Mouse (Mus musculus) CD4-positive, CD25-positive, alpha-beta regulatory T cell (primary cell): ENCODE measurements around the gene Prkar2a. TPM values are rescaled to one million over a fixed set of nuclear protein-coding genes. Genes with fewer than 3 reads are reported as not detected.

Source experiments
- polyA plus RNA-seq: library from polyadenylated mRNA; unstranded; fragments of 100-300 nt; shearing (Covaris generic); gene quantifications from one replicate; pipeline ENCODE4 v1.2.1, GENCODE M21; 2017

Prkar2a gene
- 11.2 TPM for polyA plus RNA-seq

DNA sequence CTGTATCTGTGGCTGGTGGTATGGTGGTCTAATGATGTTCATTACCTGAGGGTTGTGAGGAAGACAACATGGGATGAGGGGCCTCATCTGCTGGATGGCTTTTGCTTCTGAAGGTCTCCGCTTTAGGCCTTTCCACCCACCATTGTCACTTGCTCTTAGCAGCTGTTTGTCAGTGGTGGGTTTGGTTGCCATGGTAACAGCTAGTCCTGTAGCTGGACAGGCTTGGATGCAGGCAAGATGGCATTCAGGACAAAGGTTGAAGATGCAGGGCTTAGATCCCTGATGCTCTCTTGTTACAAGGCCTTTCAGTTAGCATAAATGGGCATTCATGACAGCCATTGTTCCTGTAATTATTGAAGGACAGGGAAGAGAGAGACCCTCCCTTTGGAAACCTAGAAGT, at the start of gene Prkar2a:
Prkar2a (plus strand) TSS at position 209 of the 400 bp plus-strand sequence.

DNA sequence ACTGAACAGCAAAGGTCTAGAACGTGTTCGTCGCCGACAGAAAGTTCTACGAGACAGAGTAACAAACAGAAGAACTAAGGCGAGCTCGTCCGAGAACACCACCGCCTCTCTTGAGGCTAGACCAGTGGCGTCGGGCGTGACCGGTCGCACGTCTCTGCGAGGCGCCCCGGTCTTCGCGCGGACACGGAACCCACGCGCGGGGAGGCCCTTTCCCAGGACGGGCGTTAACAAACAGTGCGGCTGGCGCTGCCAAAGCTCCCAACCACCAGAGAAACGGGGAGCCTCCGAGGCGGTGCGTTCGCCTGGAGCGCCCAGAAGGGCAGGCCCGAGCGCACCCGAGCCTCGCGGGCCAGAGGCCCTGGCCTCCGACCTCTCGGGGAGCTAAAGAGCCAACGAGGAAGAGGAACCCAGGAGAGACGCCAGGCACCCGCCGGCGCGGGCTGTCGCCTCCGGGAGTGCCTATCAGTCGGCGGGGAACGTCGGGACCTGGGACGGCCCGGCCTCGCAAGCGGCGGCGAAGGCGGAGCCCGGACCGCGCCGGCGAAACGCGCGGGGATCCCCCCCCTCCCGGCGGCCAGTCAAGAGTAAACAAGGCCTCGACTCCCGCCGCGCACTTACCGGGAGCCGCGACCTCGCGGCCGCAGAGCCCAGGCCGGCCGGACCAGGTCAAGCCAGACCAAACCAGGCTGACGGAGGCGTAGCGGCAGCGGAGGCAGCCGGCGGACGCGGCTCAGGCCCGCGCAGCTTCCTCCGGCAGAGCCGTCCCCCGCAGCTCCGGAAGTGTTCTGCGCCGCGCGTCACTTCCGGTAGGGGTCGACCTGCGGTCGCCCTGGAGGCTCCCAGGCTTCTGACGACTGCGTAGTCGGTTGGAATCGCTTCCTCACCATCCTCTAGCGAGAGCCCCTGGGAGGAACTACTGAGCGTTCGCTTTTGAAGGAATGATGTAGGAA, 40.2 kb upstream of the Prkar2a start, which contains the start of gene Arih2:
Arih2 (minus strand) TSS at position 776 of the 950 bp plus-strand sequence.

GRCm38 (mm10) chr9:108661677-108662612, 27.2 kb upstream of the Prkar2a start, which contains the start of gene Slc25a20:
TSS of gene Slc25a20 (plus strand) at chr9:108662088.

DNA sequence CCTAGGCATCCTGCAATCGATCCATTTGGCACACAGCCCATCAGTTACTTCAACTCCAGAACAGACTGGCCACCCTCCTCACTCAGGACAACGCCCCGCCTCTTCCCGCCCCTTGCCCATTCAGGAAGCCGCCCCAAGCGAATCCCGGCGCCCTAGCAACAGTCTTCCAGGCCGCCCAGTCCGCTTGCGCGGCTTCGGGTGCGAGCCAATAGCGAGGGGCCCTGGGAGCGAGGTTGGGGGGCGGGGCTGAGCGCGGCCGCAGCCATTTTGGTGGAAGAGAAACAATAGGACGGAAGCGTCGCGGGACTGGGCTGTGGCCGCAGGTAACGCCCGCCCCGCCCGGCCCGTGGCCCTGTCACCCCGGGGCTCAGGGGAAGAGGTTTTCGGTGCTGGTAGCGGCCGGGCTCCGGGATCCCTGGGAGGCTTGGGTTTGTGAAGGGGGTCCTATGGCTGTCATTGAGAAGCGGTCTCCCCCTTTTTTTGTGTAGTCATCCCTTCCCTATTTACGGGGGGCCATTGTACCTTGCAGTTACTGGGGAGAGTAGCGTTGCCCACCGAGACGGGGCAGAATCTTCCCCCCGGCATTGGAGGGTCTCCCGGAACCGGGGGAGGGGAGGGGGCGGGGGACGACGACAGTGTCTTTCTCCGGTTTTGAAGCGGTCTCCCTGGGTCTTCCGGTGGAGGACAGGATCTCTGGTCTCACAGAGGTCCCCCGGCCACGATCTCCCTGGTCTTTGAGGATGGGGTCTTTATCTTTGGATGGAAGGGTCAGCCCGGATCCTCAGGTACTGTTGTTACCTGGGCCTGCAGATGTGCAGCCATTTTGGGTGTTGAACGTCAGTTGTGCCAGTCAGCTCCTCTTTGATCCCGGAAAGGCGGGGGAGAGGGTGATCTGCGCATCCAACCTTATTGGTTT, 94.7 kb downstream of the Prkar2a start, which contains the start of gene Ip6k2:
Ip6k2 (plus strand) TSS at position 249 of the 916 bp plus-strand sequence.

Other genes with a start within 250 kb of the Prkar2a start
- 45.2 TPM for gene Ccdc71, start 228.8 kb upstream of the Prkar2a start, polyA plus RNA-seq
- 10.2 TPM for gene Klhdc8b, start 227.7 kb upstream of the Prkar2a start, polyA plus RNA-seq
- 0.48 TPM for gene Lamb2, start 209.6 kb upstream of the Prkar2a start, polyA plus RNA-seq
- 133 TPM for gene Usp19, start 198.7 kb upstream of the Prkar2a start, polyA plus RNA-seq
- gene Qars, start 181.6 kb upstream of the Prkar2a start, polyA plus RNA-seq, result 92.7 TPM
- 159 TPM for gene Qrich1, start 172.5 kb upstream of the Prkar2a start, polyA plus RNA-seq
- 85.3 TPM for gene Impdh2, start 129.0 kb upstream of the Prkar2a start, polyA plus RNA-seq
- 69.2 TPM for gene Ndufaf3, start 121.9 kb upstream of the Prkar2a start, polyA plus RNA-seq
- gene Dalrd3, start 119.4 kb upstream of the Prkar2a start, polyA plus RNA-seq, result 122 TPM
- 84.4 TPM for gene Wdr6, start 110.6 kb upstream of the Prkar2a start, polyA plus RNA-seq
- 16.1 TPM for gene P4htm, start 91.6 kb upstream of the Prkar2a start, polyA plus RNA-seq
- gene Arih2, start 39.9 kb upstream of the Prkar2a start, polyA plus RNA-seq, result 91.3 TPM
- gene Slc25a20, start 27.2 kb upstream of the Prkar2a start, polyA plus RNA-seq, result 53.7 TPM
- 17.6 TPM for gene Ip6k2, start 94.5 kb downstream of the Prkar2a start, polyA plus RNA-seq
- gene Nckipsd, start 119.1 kb downstream of the Prkar2a start, polyA plus RNA-seq, result 16.4 TPM
- 0.01 TPM for gene Celsr3, start 137.0 kb downstream of the Prkar2a start, polyA plus RNA-seq
- 19.4 TPM for gene Slc26a6, start 164.0 kb downstream of the Prkar2a start, polyA plus RNA-seq
- not detected for gene Tmem89, start 225.3 kb downstream of the Prkar2a start, polyA plus RNA-seq
- gene Uqcrc1, start 247.3 kb downstream of the Prkar2a start, polyA plus RNA-seq, result 354 TPM